Mouse (Mus musculus): ENCODE data around the gene Lyl1.

GRCm38 (mm10) chr8:84738266-84738665 lies 37.0 kb downstream of the Lyl1 start:
- TF ChIP-seq CTCF (IDR thresholded peaks at IDR 0.05; ENCODE audit: borderline replicate concordance, insufficient read depth, low read length) (no peak), POLR2A (IDR thresholded peaks at IDR 0.05; ENCODE audit: low read depth, low read length) (no peak)

All from embryonic fibroblast, embryonic 13.5 days (primary cell).